Mouse (Mus musculus) erythroblast, embryonic 14.5 days (primary cell): ENCODE measurements around the gene Zfp84. TPM values are rescaled to one million over a fixed set of nuclear protein-coding genes. Genes with fewer than 3 reads are reported as not detected.

Source experiments
- H3K27me3 ChIP-seq: 2 replicates; pipeline ENCODE4 v1.6.1; 2012; ENCODE audit warnings: inconsistent platforms; ENCODE audit not compliant: control insufficient read depth
- H3K36me3 ChIP-seq: 2 replicates; pipeline ENCODE4 v1.6.1; 2012; ENCODE audit warnings: mild to moderate bottlenecking, inconsistent platforms; ENCODE audit not compliant: control insufficient read depth
- H3K4me1 ChIP-seq: 2 replicates; pipeline ENCODE4 v1.6.1; 2012; ENCODE audit warnings: inconsistent platforms; ENCODE audit not compliant: control insufficient read depth
- H3K4me3 ChIP-seq: replicated peaks from 2 replicates; pipeline ENCODE3; 2012; ENCODE audit warnings: moderate library complexity, mild to moderate bottlenecking, inconsistent platforms
- H3K9me3 ChIP-seq: 2 replicates; pipeline ENCODE4 v1.6.1; 2012; ENCODE audit warnings: low read length, inconsistent platforms, mixed read lengths; ENCODE audit not compliant: control insufficient read depth
- GATA1 ChIP-seq: IDR thresholded peaks from 2 replicates; pipeline ENCODE4 v1.6.1; 2012; ENCODE audit warnings: low read length, inconsistent platforms, mixed read lengths
- TAL1 ChIP-seq: IDR thresholded peaks from 3 replicates; pipeline ENCODE4 v1.6.1; 2012; ENCODE audit warnings: low read length, inconsistent platforms, mixed read lengths
- polyA plus RNA-seq: library from polyadenylated mRNA; stranded (reverse); fragments of >175 nt; gene quantifications from 2 replicates; pipeline ENCODE4 v1.2.3, GENCODE M21; 2012

Zfp84 gene
- polyA plus RNA-seq, 1 experiment: 0.04 TPM

- H3K27me3 ChIP-seq: no peaks in the 10 kb centered on the region
- peaks cover 72% of the 10 kb centered on the region for H3K36me3 ChIP-seq
Observed at GRCm38 (mm10) chr7:29773503-29773902, 5.2 kb downstream of the Zfp84 start.

GRCm38 (mm10) chr7:29774371-29774770 lies 6.0 kb downstream of the Zfp84 start:
- no peak overlapping the region for H3K4me3 ChIP-seq
- peaks cover 24% of the 10 kb centered on the region for H3K9me3 ChIP-seq
- TF ChIP-seq GATA1 (no peak), TAL1 (no peak)
- H3K36me3 ChIP-seq: peaks cover 78% of the 10 kb centered on the region
- H3K27me3 ChIP-seq: no peaks in the 10 kb centered on the region
- H3K4me1 ChIP-seq: peaks cover 8% of the 10 kb centered on the region

More at GRCm38 (mm10) chr7:29773503-29773902, 5.2 kb downstream of the Zfp84 start:
- no peak overlapping the region for H3K4me3 ChIP-seq
- H3K4me1 ChIP-seq: peaks cover 13% of the 10 kb centered on the region
- peaks cover 24% of the 10 kb centered on the region for H3K9me3 ChIP-seq
- TF ChIP-seq GATA1 (no peak), TAL1 (no peak)

- H3K36me3 ChIP-seq: peaks cover 72% of the 10 kb centered on the region
- no peak overlapping the region for H3K4me3 ChIP-seq
- peaks cover 24% of the 10 kb centered on the region for H3K9me3 ChIP-seq
- no peaks in the 10 kb centered on the region for H3K4me1 ChIP-seq
- no peak for TF ChIP-seq TAL1
- no peak for TF ChIP-seq GATA1
- no peaks in the 10 kb centered on the region for H3K27me3 ChIP-seq
Observed at GRCm38 (mm10) chr7:29776568-29776967, 8.2 kb downstream of the Zfp84 start.

- TF ChIP-seq GATA1: no peak
- TF ChIP-seq TAL1: no peak
- Histone ChIP-seq H3K27me3 (no peaks in the 10 kb centered on the region), H3K4me3 (no peak overlapping the region), H3K36me3 (peaks cover 64% of the 10 kb centered on the region), H3K9me3 (peaks cover 24% of the 10 kb centered on the region), H3K4me1 (no peaks in the 10 kb centered on the region)
Observed at GRCm38 (mm10) chr7:29777372-29777771, 9.0 kb downstream of the Zfp84 start.

- peak within 1 kb of the TSS; percentile 80 for H3K4me3 ChIP-seq
- H3K36me3 ChIP-seq: peaks cover under 1% of the 10 kb centered on the region
- TF ChIP-seq GATA1 (no peak), TAL1 (no peak)
- peaks cover 13% of the 10 kb centered on the region for H3K4me1 ChIP-seq
- H3K27me3 ChIP-seq: no peaks in the 10 kb centered on the region
- H3K9me3 ChIP-seq: no peaks in the 10 kb centered on the region
Observed at GRCm38 (mm10) chr7:29783871-29784551, 15.7 kb downstream of the Zfp84 start, which contains the start of gene Zfp30. TSS of gene Zfp30 (plus strand) at chr7:29783998.

- no peaks in the 10 kb centered on the region for H3K9me3 ChIP-seq
- H3K36me3 ChIP-seq: peaks cover 5% of the 10 kb centered on the region; the same call in 1 of the 2 replicates
- no peak overlapping the region for H3K4me3 ChIP-seq
- no peaks in the 10 kb centered on the region for H3K27me3 ChIP-seq
- peaks cover 13% of the 10 kb centered on the region for H3K4me1 ChIP-seq
- TF ChIP-seq TAL1 (no peak), GATA1 (no peak)
Observed at GRCm38 (mm10) chr7:29785023-29785422, 16.7 kb downstream of the Zfp84 start.

- Histone ChIP-seq H3K4me3 (no peak overlapping the region), H3K36me3 (peaks cover 5% of the 10 kb centered on the region; the same call in 1 of the 2 replicates), H3K4me1 (peaks cover 13% of the 10 kb centered on the region), H3K27me3 (no peaks in the 10 kb centered on the region), H3K9me3 (no peaks in the 10 kb centered on the region)
- TF ChIP-seq TAL1 (no peak), GATA1 (no peak)
Observed at GRCm38 (mm10) chr7:29785888-29786287, 17.5 kb downstream of the Zfp84 start.

- H3K9me3 ChIP-seq: peaks cover 18% of the 10 kb centered on the region
- no peak overlapping the region for H3K4me3 ChIP-seq
- no peak for TF ChIP-seq GATA1
- H3K27me3 ChIP-seq: peaks cover 9% of the 10 kb centered on the region
- H3K4me1 ChIP-seq: no peaks in the 10 kb centered on the region
- H3K36me3 ChIP-seq: peaks cover 14% of the 10 kb centered on the region
Observed at GRCm38 (mm10) chr7:29792906-29793305, 24.6 kb downstream of the Zfp84 start.

- no peaks in the 10 kb centered on the region for H3K27me3 ChIP-seq
- H3K4me1 ChIP-seq: no peaks in the 10 kb centered on the region
- no peak for TF ChIP-seq GATA1
- TF ChIP-seq TAL1: no peak
- no peaks in the 10 kb centered on the region for H3K9me3 ChIP-seq
- H3K4me3 ChIP-seq: no peak overlapping the region
- H3K36me3 ChIP-seq: no peaks in the 10 kb centered on the region
Observed at GRCm38 (mm10) chr7:29807046-29807445, 38.7 kb downstream of the Zfp84 start.

GRCm38 (mm10) chr7:29812244-29812643 lies 43.9 kb downstream of the Zfp84 start:
- no peak for TF ChIP-seq TAL1
- no peak for TF ChIP-seq GATA1
- H3K4me3 ChIP-seq: no peak overlapping the region
- no peaks in the 10 kb centered on the region for H3K9me3 ChIP-seq
- H3K4me1 ChIP-seq: peaks cover 42% of the 10 kb centered on the region
- H3K36me3 ChIP-seq: peaks cover 3% of the 10 kb centered on the region; the same call in 1 of the 2 replicates
- H3K27me3 ChIP-seq: no peaks in the 10 kb centered on the region
